Mouse (Mus musculus): ENCODE results near the gene Btbd17. TPM values are rescaled to one million over a fixed set of nuclear protein-coding genes. Genes with fewer than 3 reads are reported as not detected.

Gene Btbd17
- polyA plus RNA-seq (2014; fragmentation: Nextera tagmentation; extraction: Ambion mirVana), result 9.5 and 9.8 TPM in 2 replicates

DNA sequence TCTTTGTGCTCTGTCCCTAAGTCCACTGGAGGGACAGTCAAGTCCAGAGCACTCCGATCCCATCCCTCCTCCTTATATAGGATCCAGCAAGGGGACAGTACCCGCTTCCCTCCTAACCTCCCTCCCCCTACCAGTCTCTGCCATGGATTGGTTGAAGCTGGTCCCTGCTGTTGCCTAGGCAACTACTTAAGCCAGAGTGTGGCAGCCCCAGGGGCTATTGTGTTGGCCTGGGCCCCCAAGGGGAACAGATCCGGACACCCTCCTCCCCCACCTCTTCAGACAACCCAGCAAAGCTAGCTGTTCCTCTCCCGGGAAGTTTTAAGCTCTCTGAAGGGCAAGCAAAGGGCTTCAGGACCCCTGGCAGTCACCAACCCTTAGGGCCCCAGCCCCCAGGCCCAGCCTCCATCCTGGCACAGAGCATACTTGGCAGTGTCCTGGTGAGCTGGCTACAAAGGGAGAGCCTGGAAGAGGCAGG lies at the start of gene Btbd17:
Btbd17 (minus strand) TSS at position 98 of the 475 bp plus-strand sequence.
- peak within 1 kb of the TSS; percentile 37 for H3K9ac ChIP-seq (replicated peaks; ENCODE audit: low read length)
- peaks cover 32% of the 10 kb centered on the region for H3K27me3 ChIP-seq (ENCODE audit: control insufficient read depth, insufficient read depth, low read length)
- peak; percentile 80 for ATAC-seq (replicated peaks; ENCODE audit: insufficient number of reproducible peaks, low FRiP score, low TSS enrichment, low read depth)
- peaks cover 15% of the 10 kb centered on the region for H3K4me1 ChIP-seq (ENCODE audit: control insufficient read depth, insufficient read depth, low read length)
- H3K4me2 ChIP-seq (ENCODE audit: low read depth, low read length), result peak within 1 kb of the TSS; percentile 62
- 4% methylated on average over 4 of the region's 4 CpGs for WGBS
- DNase-seq (ENCODE audit: low spot score), result peak; percentile 68
- peak within 1 kb of the TSS; percentile 33 for H3K4me3 ChIP-seq (ENCODE audit: low read depth, low read length)
- H3K27ac ChIP-seq (replicated peaks; ENCODE audit: low read depth, low read length), result peak within 1 kb of the TSS; percentile 80
- no peaks in the 10 kb centered on the region for H3K36me3 ChIP-seq (replicated peaks; ENCODE audit: control insufficient read depth, insufficient read depth, low read depth, low read length)
- no peaks in the 10 kb centered on the region for H3K9me3 ChIP-seq (replicated peaks; ENCODE audit: control insufficient read depth, low read length)

DNA sequence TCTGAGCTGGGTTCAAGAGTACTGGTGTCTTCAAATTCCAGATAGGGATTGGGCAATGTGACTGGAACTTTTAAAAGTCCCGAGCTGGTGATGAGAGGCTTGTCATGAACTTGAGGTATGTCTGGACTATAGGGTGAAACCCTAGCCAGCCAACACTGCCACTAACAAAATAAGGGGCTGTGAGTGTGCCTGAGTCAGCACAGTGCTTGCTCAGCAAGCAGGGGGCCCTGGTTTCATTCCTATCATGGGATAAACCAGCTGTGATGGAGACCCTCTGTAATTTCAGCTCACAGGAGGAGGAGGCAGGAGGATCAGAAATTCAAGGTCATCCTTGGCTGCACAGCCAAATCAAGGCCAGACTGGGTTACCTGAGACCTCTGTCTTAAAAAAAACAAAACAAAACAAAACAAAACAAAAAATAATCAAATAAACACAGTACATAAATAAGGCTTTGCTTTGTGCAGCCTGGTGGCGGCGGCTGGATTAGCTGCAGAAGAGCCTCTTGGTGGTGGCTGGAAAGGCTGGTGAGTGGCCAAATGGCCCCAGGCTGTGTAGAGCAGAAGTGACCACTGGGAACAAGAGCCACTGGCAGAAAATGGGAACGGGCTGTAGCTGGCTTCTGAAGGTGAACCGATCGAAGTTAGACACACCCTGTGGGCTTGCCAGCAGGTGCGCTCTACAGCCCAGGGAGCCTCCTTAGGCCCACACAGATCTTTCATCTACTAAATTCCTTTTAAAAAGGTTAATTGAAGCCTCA lies 48.9 kb upstream of the Btbd17 start:
- no peak overlapping the region for H3K4me3 ChIP-seq (ENCODE audit: low read depth, low read length)
- H3K27ac ChIP-seq (replicated peaks; ENCODE audit: low read depth, low read length), result peak overlapping the region; percentile 72
- no peak for DNase-seq (ENCODE audit: low spot score)
- 63% methylated on average over 7 of the region's 7 CpGs for WGBS
- no peak overlapping the region; the same call in 1 of the 2 replicates for H3K9ac ChIP-seq (replicated peaks; ENCODE audit: low read length)
- peak overlapping the region; percentile 28 for H3K4me2 ChIP-seq (ENCODE audit: low read depth, low read length)
- H3K4me1 ChIP-seq (ENCODE audit: control insufficient read depth, insufficient read depth, low read length), result peaks cover 9% of the 10 kb centered on the region
- H3K36me3 ChIP-seq (replicated peaks; ENCODE audit: control insufficient read depth, insufficient read depth, low read depth, low read length), result no peaks in the 10 kb centered on the region
- no peaks in the 10 kb centered on the region for H3K9me3 ChIP-seq (replicated peaks; ENCODE audit: control insufficient read depth, low read length)
- no peaks in the 10 kb centered on the region for H3K27me3 ChIP-seq (ENCODE audit: control insufficient read depth, insufficient read depth, low read length)
- 0 out of 2 replicates have a peak, but pooled peaks have one; percentile 25 for ATAC-seq (replicated peaks; ENCODE audit: insufficient number of reproducible peaks, low FRiP score, low TSS enrichment, low read depth)

- Histone ChIP-seq H3K27ac (replicated peaks; ENCODE audit: low read depth, low read length) (peak overlapping the region; percentile 72), H3K4me2 (ENCODE audit: low read depth, low read length) (peak overlapping the region; percentile 28), H3K4me3 (ENCODE audit: low read depth, low read length) (no peak overlapping the region), H3K4me1 (ENCODE audit: control insufficient read depth, insufficient read depth, low read length) (peaks cover 7% of the 10 kb centered on the region), H3K36me3 (replicated peaks; ENCODE audit: control insufficient read depth, insufficient read depth, low read depth, low read length) (no peaks in the 10 kb centered on the region), H3K9me3 (replicated peaks; ENCODE audit: control insufficient read depth, low read length) (no peaks in the 10 kb centered on the region), H3K9ac (replicated peaks; ENCODE audit: low read length) (peak overlapping the region; percentile 48), H3K27me3 (ENCODE audit: control insufficient read depth, insufficient read depth, low read length) (no peaks in the 10 kb centered on the region)
- 6% methylated on average over 8 of the region's 8 CpGs for WGBS
- DNase-seq (ENCODE audit: low spot score) (peak; percentile 53), ATAC-seq (replicated peaks; ENCODE audit: insufficient number of reproducible peaks, low FRiP score, low TSS enrichment, low read depth) (peak; percentile 86)
Observed at GRCm38 (mm10) chr11:114843818-114844463, 48.2 kb upstream of the Btbd17 start.

DNA sequence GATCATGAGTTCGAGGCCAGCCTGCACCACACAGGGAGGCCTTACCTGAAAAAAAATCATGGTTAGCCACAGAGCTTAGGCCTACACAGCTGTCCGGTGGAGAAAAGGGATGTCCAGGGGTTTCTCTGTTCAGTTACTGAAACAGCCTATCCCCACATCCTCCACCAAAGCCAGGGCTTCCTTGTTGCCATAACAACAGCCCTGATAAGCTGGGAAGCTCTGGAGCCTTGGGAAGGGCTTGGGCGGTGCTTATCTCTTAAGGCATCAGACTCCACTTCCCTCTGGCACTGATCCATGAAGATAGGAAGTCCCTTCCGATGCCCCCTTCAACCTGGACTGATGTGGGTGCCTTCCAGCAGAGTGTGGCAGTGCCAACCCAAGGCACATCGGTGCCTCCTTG lies 37.4 kb upstream of the Btbd17 start:
- no peak overlapping the region for H3K4me2 ChIP-seq (ENCODE audit: low read depth, low read length)
- no peak for DNase-seq (ENCODE audit: low spot score)
- H3K9ac ChIP-seq (replicated peaks; ENCODE audit: low read length), result no peak overlapping the region
- no peaks in the 10 kb centered on the region for H3K36me3 ChIP-seq (replicated peaks; ENCODE audit: control insufficient read depth, insufficient read depth, low read depth, low read length)
- H3K4me3 ChIP-seq (ENCODE audit: low read depth, low read length), result no peak overlapping the region
- WGBS, result 58% methylated on average over 5 of the region's 5 CpGs
- no peaks in the 10 kb centered on the region for H3K9me3 ChIP-seq (replicated peaks; ENCODE audit: control insufficient read depth, low read length)
- no peak overlapping the region; the same call in 1 of the 2 replicates for H3K27ac ChIP-seq (replicated peaks; ENCODE audit: low read depth, low read length)
- H3K4me1 ChIP-seq (ENCODE audit: control insufficient read depth, insufficient read depth, low read length), result peaks cover 8% of the 10 kb centered on the region
- no peaks in the 10 kb centered on the region for H3K27me3 ChIP-seq (ENCODE audit: control insufficient read depth, insufficient read depth, low read length)
- ATAC-seq (replicated peaks; ENCODE audit: insufficient number of reproducible peaks, low FRiP score, low TSS enrichment, low read depth), result no peak

GRCm38 (mm10) chr11:114830433-114830773 lies 34.7 kb upstream of the Btbd17 start:
- Histone ChIP-seq H3K4me1 (ENCODE audit: control insufficient read depth, insufficient read depth, low read length) (peaks cover 8% of the 10 kb centered on the region), H3K4me3 (ENCODE audit: low read depth, low read length) (0 out of 2 replicates have a peak overlapping the region, but pooled peaks have one; percentile 8), H3K4me2 (ENCODE audit: low read depth, low read length) (peak overlapping the region; percentile 54), H3K27me3 (ENCODE audit: control insufficient read depth, insufficient read depth, low read length) (no peaks in the 10 kb centered on the region), H3K9me3 (replicated peaks; ENCODE audit: control insufficient read depth, low read length) (no peaks in the 10 kb centered on the region), H3K36me3 (replicated peaks; ENCODE audit: control insufficient read depth, insufficient read depth, low read depth, low read length) (no peaks in the 10 kb centered on the region), H3K9ac (replicated peaks; ENCODE audit: low read length) (peak overlapping the region; percentile 34; the same call in 1 of the 2 replicates), H3K27ac (replicated peaks; ENCODE audit: low read depth, low read length) (peak overlapping the region; percentile 90)
- ATAC-seq (replicated peaks; ENCODE audit: insufficient number of reproducible peaks, low FRiP score, low TSS enrichment, low read depth) (peak; percentile 46; the same call in 1 of the 2 replicates), DNase-seq (ENCODE audit: low spot score) (no peak)
- 8% methylated on average over 8 of the region's 8 CpGs for WGBS

- ATAC-seq (replicated peaks; ENCODE audit: insufficient number of reproducible peaks, low FRiP score, low TSS enrichment, low read depth), result peak; percentile 93
Observed at GRCm38 (mm10) chr11:114829499-114830432, 34.0 kb upstream of the Btbd17 start.

GRCm38 (mm10) chr11:114826686-114827085 lies 30.9 kb upstream of the Btbd17 start:
- no peaks in the 10 kb centered on the region for H3K27me3 ChIP-seq (ENCODE audit: control insufficient read depth, insufficient read depth, low read length)
- H3K9ac ChIP-seq (replicated peaks; ENCODE audit: low read length), result no peak overlapping the region
- no peak for ATAC-seq (replicated peaks; ENCODE audit: insufficient number of reproducible peaks, low FRiP score, low TSS enrichment, low read depth)
- H3K36me3 ChIP-seq (replicated peaks; ENCODE audit: control insufficient read depth, insufficient read depth, low read depth, low read length), result no peaks in the 10 kb centered on the region
- H3K4me2 ChIP-seq (ENCODE audit: low read depth, low read length), result no peak overlapping the region
- no peaks in the 10 kb centered on the region for H3K9me3 ChIP-seq (replicated peaks; ENCODE audit: control insufficient read depth, low read length)
- H3K27ac ChIP-seq (replicated peaks; ENCODE audit: low read depth, low read length), result no peak overlapping the region
- no peak overlapping the region for H3K4me3 ChIP-seq (ENCODE audit: low read depth, low read length)
- H3K4me1 ChIP-seq (ENCODE audit: control insufficient read depth, insufficient read depth, low read length), result peaks cover 20% of the 10 kb centered on the region
- DNase-seq (ENCODE audit: low spot score), result no peak
- WGBS, result 47% methylated on average over 5 of the region's 5 CpGs

More at GRCm38 (mm10) chr11:114829499-114830432, 34.0 kb upstream of the Btbd17 start:
- H3K27me3 ChIP-seq (ENCODE audit: control insufficient read depth, insufficient read depth, low read length), result no peaks in the 10 kb centered on the region
- peak overlapping the region; percentile 59 for H3K9ac ChIP-seq (replicated peaks; ENCODE audit: low read length)
- no peaks in the 10 kb centered on the region for H3K9me3 ChIP-seq (replicated peaks; ENCODE audit: control insufficient read depth, low read length)
- H3K36me3 ChIP-seq (replicated peaks; ENCODE audit: control insufficient read depth, insufficient read depth, low read depth, low read length), result no peaks in the 10 kb centered on the region
- H3K4me1 ChIP-seq (ENCODE audit: control insufficient read depth, insufficient read depth, low read length), result peaks cover 8% of the 10 kb centered on the region
- DNase-seq (ENCODE audit: low spot score), result peak; percentile 92
- peak overlapping the region; percentile 54 for H3K4me2 ChIP-seq (ENCODE audit: low read depth, low read length)
- WGBS, result 5% methylated on average over 24 of the region's 24 CpGs
- H3K27ac ChIP-seq (replicated peaks; ENCODE audit: low read depth, low read length), result peak overlapping the region; percentile 90
- peak overlapping the region; percentile 19; the same call in 1 of the 2 replicates for H3K4me3 ChIP-seq (ENCODE audit: low read depth, low read length)

All from embryonic facial prominence, embryonic 11.5 days (tissue).